Mouse (Mus musculus) midbrain, embryonic 15.5 days (tissue): ENCODE results near the gene Cfap77. TPM values are rescaled to one million over a fixed set of nuclear protein-coding genes. Genes with fewer than 3 reads are reported as not detected.

Experiments used
- ATAC-seq: fragments of 200-750 bp; cut with Nextera tagmentation; replicated peaks from 2 replicates; pipeline ENCODE4 v1.8.0; 2017; ENCODE audit warnings: moderate TSS enrichment
- H3K27ac ChIP-seq: fragments of 300-500 bp; sonication (generic); 2 replicates; pipeline ENCODE4 v1.5.1; 2015; ENCODE audit warnings: mild to moderate bottlenecking, inconsistent platforms
- H3K27me3 ChIP-seq: fragments of 300-500 bp; sonication (generic); replicated peaks from 2 replicates; pipeline ENCODE4 v1.6.1; 2015; ENCODE audit warnings: inconsistent platforms
- H3K36me3 ChIP-seq: fragments of 300-500 bp; sonication (generic); replicated peaks from 2 replicates; pipeline ENCODE4 v1.6.1; 2015; ENCODE audit warnings: inconsistent platforms
- H3K4me1 ChIP-seq: fragments of 300-500 bp; sonication (generic); 2 replicates; pipeline ENCODE4 v1.6.1; 2015; ENCODE audit warnings: inconsistent platforms
- H3K4me2 ChIP-seq: fragments of 300-500 bp; sonication (generic); 2 replicates; pipeline ENCODE4 v1.6.1; 2015; ENCODE audit warnings: inconsistent platforms, mild to moderate bottlenecking, moderate library complexity
- H3K4me3 ChIP-seq: fragments of 300-500 bp; sonication (generic); 2 replicates; pipeline ENCODE4 v1.5.1; 2015; ENCODE audit warnings: mild to moderate bottlenecking, inconsistent platforms
- H3K9ac ChIP-seq: fragments of 300-500 bp; sonication (generic); 2 replicates; pipeline ENCODE4 v1.6.1; 2015; ENCODE audit warnings: mild to moderate bottlenecking, inconsistent platforms
- H3K9me3 ChIP-seq: fragments of 300-500 bp; sonication (generic); 2 replicates; pipeline ENCODE4 v1.6.1; 2016; ENCODE audit warnings: inconsistent platforms
- WGBS: fragments of 180-500 bp; shearing (Covaris S2); methylation state at CpG from one replicate; pipeline ENCODE4 v1.1.7; 2015; ENCODE audit warnings: mixed read lengths; 5-methylcytosine and 5-hydroxymethylcytosine counted together
- polyA plus RNA-seq: library from polyadenylated mRNA; unstranded; fragments of >200 nt; fragmentation: Nextera tagmentation; extraction: Ambion mirVana; gene quantifications from 2 replicates; pipeline ENCODE4 v1.2.1, GENCODE M21; 2015

Gene Cfap77
- polyA plus RNA-seq, 1 experiment from 2014 or later, result 1.3 TPM

DNA sequence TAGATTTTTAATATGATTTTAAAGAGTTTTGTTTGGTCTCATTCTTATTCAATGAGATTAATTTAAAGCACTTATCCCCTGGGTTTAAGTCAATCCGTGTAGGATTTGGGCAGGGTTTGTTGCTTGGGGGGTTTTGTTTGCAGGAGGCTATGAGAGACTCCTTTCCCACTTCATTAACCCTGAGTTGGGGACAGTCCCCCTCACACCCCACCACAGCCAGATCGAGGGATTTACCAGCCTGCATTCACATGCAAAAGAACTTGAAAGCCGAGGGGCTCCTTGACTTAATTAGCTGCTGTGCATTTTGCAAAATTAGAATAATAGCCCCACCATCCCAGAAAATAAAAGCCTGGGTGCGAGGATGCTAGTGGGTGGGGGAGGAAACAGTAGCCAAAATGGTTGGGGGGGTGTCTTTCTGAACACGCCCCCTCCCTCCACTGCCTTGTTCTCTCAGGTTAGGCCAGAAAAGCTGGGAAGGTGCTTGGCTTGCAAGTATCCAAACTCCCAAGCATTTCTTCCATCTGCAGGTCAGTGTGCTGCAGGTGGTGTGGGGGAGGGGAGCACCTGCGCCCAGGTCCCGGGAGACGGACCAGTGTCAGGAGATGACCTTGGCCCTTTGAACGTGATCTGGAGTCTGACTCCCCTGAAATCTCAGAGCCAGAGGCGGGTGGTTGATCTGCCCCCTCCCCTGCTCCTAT, 147.0 kb downstream of the Cfap77 start:
- peak; percentile 40; the same call in 1 of the 2 replicates for ATAC-seq
- Histone ChIP-seq H3K9ac (no peak overlapping the region), H3K27ac (peak overlapping the region; percentile 72), H3K4me1 (peaks cover 43% of the 10 kb centered on the region), H3K9me3 (no peaks in the 10 kb centered on the region), H3K36me3 (no peaks in the 10 kb centered on the region), H3K4me2 (peak overlapping the region; percentile 41), H3K4me3 (peak overlapping the region; percentile 23), H3K27me3 (peaks cover 73% of the 10 kb centered on the region)
- 4% methylated on average over 10 of the region's 10 CpGs for WGBS

DNA sequence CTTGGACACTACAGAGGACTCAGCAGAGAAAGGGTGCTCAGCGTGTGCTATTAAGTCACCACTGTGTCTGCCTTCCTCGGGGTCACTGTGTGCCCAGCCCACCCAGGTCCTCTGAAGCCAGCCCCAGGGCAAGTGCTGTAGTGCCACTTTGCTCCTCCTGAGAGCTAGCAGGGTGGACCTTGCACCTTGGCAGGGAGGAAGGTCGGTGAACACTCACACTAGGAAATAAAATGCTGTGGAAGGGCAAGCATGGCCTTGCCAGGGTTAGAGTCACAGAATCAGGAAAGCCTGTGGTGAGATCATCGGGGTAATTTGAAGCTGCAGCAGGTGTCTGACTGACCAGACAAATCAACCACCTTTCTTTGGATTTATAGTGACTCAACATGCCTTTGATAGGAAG, 149.3 kb downstream of the Cfap77 start:
- Histone ChIP-seq H3K27me3 (peaks cover 77% of the 10 kb centered on the region), H3K4me2 (no peak overlapping the region), H3K4me3 (no peak overlapping the region), H3K4me1 (peaks cover 33% of the 10 kb centered on the region), H3K27ac (peak overlapping the region; percentile 32; the same call in 1 of the 2 replicates), H3K36me3 (no peaks in the 10 kb centered on the region), H3K9me3 (no peaks in the 10 kb centered on the region), H3K9ac (no peak overlapping the region)
- no peak for ATAC-seq
- WGBS, result 28% methylated on average over 4 of the region's 4 CpGs

GRCm38 (mm10) chr2:28904786-28905185, 150.1 kb downstream of the Cfap77 start:
- 58% methylated on average over 9 of the region's 9 CpGs for WGBS
- H3K4me3 ChIP-seq, result no peak overlapping the region
- peak overlapping the region; percentile 42; the same call in 1 of the 2 replicates for H3K27ac ChIP-seq

GRCm38 (mm10) chr2:28903871-28904270, 151.0 kb downstream of the Cfap77 start:
- H3K4me3 ChIP-seq, result no peak overlapping the region
- peaks cover 25% of the 10 kb centered on the region for H3K4me1 ChIP-seq
- H3K27ac ChIP-seq, result peak overlapping the region; percentile 18
- no peaks in the 10 kb centered on the region for H3K36me3 ChIP-seq
- no peaks in the 10 kb centered on the region for H3K9me3 ChIP-seq
- H3K27me3 ChIP-seq, result peaks cover 72% of the 10 kb centered on the region
- no peak overlapping the region for H3K4me2 ChIP-seq
- 78% methylated on average over 5 of the region's 5 CpGs for WGBS
- no peak overlapping the region for H3K9ac ChIP-seq
- ATAC-seq, result no peak

More at GRCm38 (mm10) chr2:28904786-28905185, 150.1 kb downstream of the Cfap77 start:
- peaks cover 74% of the 10 kb centered on the region for H3K27me3 ChIP-seq
- no peaks in the 10 kb centered on the region for H3K9me3 ChIP-seq
- H3K4me1 ChIP-seq, result peaks cover 31% of the 10 kb centered on the region
- no peak overlapping the region for H3K4me2 ChIP-seq
- no peak overlapping the region for H3K9ac ChIP-seq
- no peak for ATAC-seq
- H3K36me3 ChIP-seq, result no peaks in the 10 kb centered on the region

DNA sequence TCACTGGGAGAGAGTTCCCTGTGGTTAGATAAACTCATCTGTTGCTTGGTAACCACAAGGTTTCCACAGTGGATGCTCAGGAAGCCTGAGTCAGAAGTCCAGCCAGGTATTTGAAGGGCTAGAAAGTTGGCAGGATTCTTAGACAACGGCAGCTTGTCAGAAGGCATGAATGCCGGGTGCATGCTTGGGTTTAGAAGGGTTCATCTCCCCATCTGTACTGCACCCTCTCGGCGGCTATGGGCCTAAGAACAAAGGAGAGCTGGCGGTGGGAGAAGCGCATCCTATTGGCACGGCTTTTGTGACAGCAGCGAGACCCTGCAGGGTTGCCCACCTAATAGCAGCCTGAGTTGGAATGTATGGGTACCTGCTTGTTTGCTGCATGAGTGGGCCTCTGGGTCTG, 152.6 kb downstream of the Cfap77 start:
- ATAC-seq, result no peak
- Histone ChIP-seq H3K9ac (no peak overlapping the region), H3K27ac (no peak overlapping the region), H3K36me3 (no peaks in the 10 kb centered on the region), H3K4me1 (peaks cover 11% of the 10 kb centered on the region), H3K4me3 (no peak overlapping the region), H3K27me3 (peaks cover 63% of the 10 kb centered on the region), H3K4me2 (no peak overlapping the region), H3K9me3 (no peaks in the 10 kb centered on the region)
- 76% methylated on average over 8 of the region's 8 CpGs for WGBS

GRCm38 (mm10) chr2:28897340-28897899, 157.4 kb downstream of the Cfap77 start:
- WGBS, result 75% methylated on average over 4 of the region's 4 CpGs
- Histone ChIP-seq H3K4me1 (peaks cover 12% of the 10 kb centered on the region), H3K4me3 (no peak overlapping the region), H3K36me3 (no peaks in the 10 kb centered on the region), H3K27ac (no peak overlapping the region), H3K4me2 (no peak overlapping the region), H3K27me3 (peaks cover 22% of the 10 kb centered on the region), H3K9ac (no peak overlapping the region), H3K9me3 (no peaks in the 10 kb centered on the region)
- no peak for ATAC-seq

GRCm38 (mm10) chr2:28895876-28896275, 159.0 kb downstream of the Cfap77 start:
- no peak overlapping the region for H3K4me2 ChIP-seq
- no peaks in the 10 kb centered on the region for H3K9me3 ChIP-seq
- H3K36me3 ChIP-seq, result no peaks in the 10 kb centered on the region
- peaks cover 12% of the 10 kb centered on the region for H3K4me1 ChIP-seq
- no peak for ATAC-seq
- H3K27me3 ChIP-seq, result peaks cover 13% of the 10 kb centered on the region
- 86% methylated on average over 7 of the region's 7 CpGs for WGBS
- H3K4me3 ChIP-seq, result no peak overlapping the region
- H3K9ac ChIP-seq, result no peak overlapping the region
- no peak overlapping the region for H3K27ac ChIP-seq

DNA sequence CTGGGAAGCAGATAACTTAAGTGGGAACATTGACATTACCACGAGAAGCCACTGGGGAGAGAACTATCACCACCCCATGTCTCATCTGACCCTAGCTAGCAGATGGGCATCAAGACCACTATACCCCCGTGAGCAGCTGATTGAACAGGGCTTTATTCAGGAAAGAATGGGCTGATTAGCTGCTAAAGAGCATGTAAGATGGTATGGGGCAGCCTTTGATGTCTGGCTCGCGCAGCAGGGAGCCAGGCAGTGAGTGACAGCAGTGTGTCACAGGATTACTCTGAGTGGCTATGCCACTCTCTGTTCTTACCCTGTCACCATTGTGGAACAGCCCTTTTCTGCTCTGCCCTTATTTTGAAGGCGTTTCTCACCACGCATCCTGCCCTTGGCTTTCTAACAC, 161.3 kb downstream of the Cfap77 start:
- Histone ChIP-seq H3K9me3 (no peaks in the 10 kb centered on the region), H3K4me2 (no peak overlapping the region), H3K4me1 (peaks cover 12% of the 10 kb centered on the region), H3K9ac (no peak overlapping the region), H3K36me3 (no peaks in the 10 kb centered on the region), H3K27me3 (0 out of 2 replicates have a peak, but pooled peaks cover 5% of the 10 kb centered on the region), H3K27ac (no peak overlapping the region), H3K4me3 (no peak overlapping the region)
- 25% methylated on average over 6 of the region's 6 CpGs for WGBS
- peak; percentile 70 for ATAC-seq

DNA sequence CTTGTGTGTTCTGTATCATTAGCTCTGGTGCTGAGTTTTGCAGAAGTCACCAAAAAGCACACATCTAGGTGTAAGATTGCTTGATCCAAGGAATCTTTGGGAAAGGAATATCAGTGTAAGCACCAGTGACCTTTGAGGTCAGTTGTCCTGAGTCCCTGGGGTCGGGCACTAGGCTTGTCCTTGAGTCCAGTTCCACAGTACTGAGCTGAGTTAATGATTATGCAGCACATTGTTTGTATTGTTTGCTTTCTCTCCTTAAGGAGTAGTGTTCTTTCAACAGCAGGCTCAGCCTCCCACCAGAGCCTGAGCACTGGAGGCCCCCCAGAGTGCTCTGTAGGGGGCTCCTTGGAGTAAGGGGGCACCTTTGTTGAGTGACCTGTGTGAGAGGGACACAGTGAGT, 162.1 kb downstream of the Cfap77 start:
- no peak overlapping the region for H3K4me2 ChIP-seq
- H3K4me3 ChIP-seq, result no peak overlapping the region
- no peak for ATAC-seq
- H3K36me3 ChIP-seq, result no peaks in the 10 kb centered on the region
- 9% methylated on average over 1 of the region's 1 CpGs for whole genome bisulfite sequencing
- H3K9me3 ChIP-seq, result no peaks in the 10 kb centered on the region
- peaks cover 12% of the 10 kb centered on the region for H3K4me1 ChIP-seq
- H3K27ac ChIP-seq, result no peak overlapping the region
- H3K9ac ChIP-seq, result no peak overlapping the region
- 0 out of 2 replicates have a peak, but pooled peaks cover 5% of the 10 kb centered on the region for H3K27me3 ChIP-seq

GRCm38 (mm10) chr2:28884914-28885313, 170.0 kb downstream of the Cfap77 start:
- no peak for ATAC-seq
- H3K36me3 ChIP-seq, result no peaks in the 10 kb centered on the region; the same call in 1 of the 2 replicates
- H3K4me3 ChIP-seq, result no peak overlapping the region
- H3K27me3 ChIP-seq, result no peaks in the 10 kb centered on the region
- no peak overlapping the region for H3K4me2 ChIP-seq
- H3K9me3 ChIP-seq, result no peaks in the 10 kb centered on the region
- H3K27ac ChIP-seq, result 0 out of 2 replicates have a peak overlapping the region, but pooled peaks have one; percentile 54
- peaks cover 30% of the 10 kb centered on the region for H3K4me1 ChIP-seq
- no peak overlapping the region for H3K9ac ChIP-seq
- 37% methylated on average over 4 of the region's 4 CpGs for WGBS

GRCm38 (mm10) chr2:28882826-28883485, 171.9 kb downstream of the Cfap77 start:
- H3K4me3 ChIP-seq, result no peak overlapping the region
- H3K36me3 ChIP-seq, result peaks cover 3% of the 10 kb centered on the region; the same call in 1 of the 2 replicates
- H3K4me1 ChIP-seq, result peaks cover 30% of the 10 kb centered on the region
- no peak overlapping the region for H3K4me2 ChIP-seq
- H3K9me3 ChIP-seq, result no peaks in the 10 kb centered on the region
- no peak overlapping the region for H3K9ac ChIP-seq
- no peak for ATAC-seq
- 45% methylated on average over 6 of the region's 6 CpGs for WGBS
- H3K27me3 ChIP-seq, result no peaks in the 10 kb centered on the region
- 0 out of 2 replicates have a peak overlapping the region, but pooled peaks have one; percentile 68 for H3K27ac ChIP-seq

- 84% methylated on average over 3 of the region's 3 CpGs for WGBS
- H3K4me1 ChIP-seq, result peaks cover 30% of the 10 kb centered on the region
Observed at GRCm38 (mm10) chr2:28882047-28882446, 172.8 kb downstream of the Cfap77 start.

More at GRCm38 (mm10) chr2:28882047-28882446, 172.8 kb downstream of the Cfap77 start:
- Histone ChIP-seq H3K4me3 (no peak overlapping the region), H3K27ac (no peak overlapping the region), H3K36me3 (peaks cover 3% of the 10 kb centered on the region; the same call in 1 of the 2 replicates), H3K27me3 (no peaks in the 10 kb centered on the region), H3K9ac (no peak overlapping the region), H3K9me3 (no peaks in the 10 kb centered on the region), H3K4me2 (no peak overlapping the region)
- no peak for ATAC-seq
